Mouse (Mus musculus) layer of hippocampus, adult 9-11 months (tissue): ENCODE measurements around the gene Ces1a.

Experiments
- DNase-seq: peaks from one replicate; pipeline ENCODE4 v3.0.0; 2022

Ces1a gene

GRCm38 (mm10) chr8:92984376-92984775, 63.6 kb downstream of the Ces1a start:
- DNase-seq = no peak

- DNase-seq = no peak
Observed at GRCm38 (mm10) chr8:92982491-92982890, 65.5 kb downstream of the Ces1a start.

- no peak for DNase-seq
Observed at GRCm38 (mm10) chr8:92976656-92977055, 71.3 kb downstream of the Ces1a start.

GRCm38 (mm10) chr8:92972949-92973348, 75.0 kb downstream of the Ces1a start:
- DNase-seq = no peak
